Mouse (Mus musculus): ENCODE measurements around the gene Disp1.

The Disp1 gene

DNA sequence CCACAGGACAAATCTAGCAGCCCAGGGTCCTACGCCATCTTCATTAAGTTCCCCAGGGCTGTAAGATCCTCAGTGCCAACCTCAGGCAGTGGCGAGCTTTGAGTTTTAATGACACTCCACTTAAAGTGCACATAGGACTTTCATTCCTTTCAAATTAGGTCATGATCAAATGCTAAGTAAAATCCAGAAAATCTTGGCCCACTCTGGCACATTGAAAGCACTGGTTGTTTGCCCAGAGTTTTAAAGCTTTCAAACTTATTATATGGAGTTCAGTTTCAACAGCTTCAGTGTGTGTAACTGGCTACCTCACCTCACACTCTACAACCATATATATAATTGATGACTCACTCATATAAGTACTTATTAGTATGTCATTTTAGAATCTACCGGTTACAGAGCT, 87.9 kb downstream of the Disp1 start:
- no peak for DNase-seq (ENCODE audit: low spot score in 2 of 2)

DNA sequence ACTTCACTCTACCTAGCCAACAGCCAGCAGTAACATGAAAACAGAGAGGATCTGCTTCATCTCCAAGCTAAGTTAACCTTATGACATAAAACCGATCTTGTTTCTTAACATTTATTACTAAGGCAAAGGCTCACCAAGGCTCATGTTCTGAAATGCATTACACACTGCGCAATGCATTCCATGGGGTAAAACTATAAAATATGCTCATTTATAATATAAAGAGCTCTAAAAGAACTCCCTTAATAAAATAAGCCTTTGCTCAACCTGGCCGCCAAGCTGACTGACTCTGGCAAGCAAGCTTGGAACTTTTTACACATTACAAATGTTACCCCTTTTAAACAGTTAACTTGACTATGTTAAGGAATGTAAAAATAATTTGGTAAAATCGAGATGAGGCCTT, 94.1 kb downstream of the Disp1 start:
- no peak for DNase-seq (ENCODE audit: low spot score in 2 of 2)

GRCm38 (mm10) chr1:183123725-183124124, 97.6 kb downstream of the Disp1 start:
- no peak for DNase-seq (ENCODE audit: low spot score in 2 of 2)

DNA sequence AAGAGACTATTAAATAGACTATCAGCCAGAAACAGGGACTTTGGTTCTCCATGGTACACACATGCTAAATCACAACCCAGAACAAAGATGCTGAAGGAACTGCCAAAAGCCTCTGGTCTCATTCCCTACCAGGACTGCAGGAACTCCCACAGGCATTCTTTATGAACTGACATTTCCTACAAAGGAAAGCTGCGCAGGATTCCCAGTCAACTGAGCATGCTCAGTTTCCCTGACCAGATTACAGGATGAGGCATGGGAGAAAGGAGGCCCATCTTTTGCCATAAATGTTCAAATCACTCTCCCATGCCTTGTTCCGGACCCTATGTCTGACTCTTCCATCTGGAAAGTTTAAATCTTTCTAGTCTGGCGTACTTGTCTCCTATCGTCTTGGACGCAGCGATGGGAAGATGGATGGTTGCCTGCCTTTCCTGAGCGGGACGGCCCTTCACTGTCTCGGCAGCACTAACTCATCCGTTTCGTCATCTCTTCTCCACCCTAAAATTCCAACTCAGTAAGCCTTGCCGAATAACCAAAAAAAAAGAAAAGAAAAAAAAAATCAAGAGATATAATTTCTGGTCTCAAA, 100.9 kb downstream of the Disp1 start:
- no peak for DNase-seq (ENCODE audit: low spot score in 2 of 2)

GRCm38 (mm10) chr1:183117827-183118825, 103.2 kb downstream of the Disp1 start:
- no peak for DNase-seq (ENCODE audit: low spot score in 2 of 2)

GRCm38 (mm10) chr1:183116946-183117826, 104.1 kb downstream of the Disp1 start:
- DNase-seq (ENCODE audit: low spot score in 2 of 2) = no peak

DNA sequence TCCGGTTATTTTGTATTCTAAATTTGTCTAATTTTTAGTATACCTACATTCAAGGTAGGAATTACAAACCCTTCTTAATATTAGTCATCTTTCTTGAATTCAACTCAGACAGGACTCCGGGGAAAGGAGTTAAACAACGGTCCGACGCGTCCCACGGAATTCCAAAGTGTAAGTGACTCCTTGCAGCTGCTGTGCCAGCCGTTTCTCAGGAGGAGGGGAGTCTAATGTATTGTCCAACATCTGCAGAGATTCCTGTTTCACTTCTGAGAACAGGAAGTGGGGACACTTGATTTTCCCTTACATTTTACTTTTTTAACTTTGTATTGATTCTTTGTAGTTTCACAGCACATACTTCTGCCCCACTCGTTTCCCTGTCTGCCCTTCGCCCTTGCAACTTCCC, 104.9 kb downstream of the Disp1 start:
- no peak for DNase-seq (ENCODE audit: low spot score in 2 of 2)

DNA sequence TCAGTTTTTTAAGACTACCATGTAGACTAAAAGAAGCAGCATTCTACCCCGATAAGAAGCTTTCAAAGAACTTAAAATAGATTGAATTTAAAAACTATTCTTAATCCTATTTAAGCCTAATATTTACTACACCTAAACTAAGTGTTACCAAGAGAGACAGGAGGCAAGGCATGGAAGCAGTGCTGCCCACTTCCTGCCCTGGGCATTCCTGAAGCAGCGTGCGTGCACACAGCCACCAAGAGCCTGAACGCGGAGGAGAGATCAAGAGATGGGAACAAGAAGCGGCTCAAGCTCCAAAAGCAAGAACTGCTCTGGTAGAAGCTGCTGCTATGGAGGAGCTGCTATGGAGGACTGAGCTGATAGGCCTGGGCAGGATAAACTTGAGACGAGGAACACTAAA, 106.2 kb downstream of the Disp1 start:
- no peak for DNase-seq (ENCODE audit: low spot score in 2 of 2)

- DNase-seq (ENCODE audit: low spot score in 2 of 2) = no peak
Observed at GRCm38 (mm10) chr1:183114554-183114953, 106.8 kb downstream of the Disp1 start.

- no peak for DNase-seq (ENCODE audit: low spot score in 2 of 2)
Observed at GRCm38 (mm10) chr1:183113546-183113945, 107.8 kb downstream of the Disp1 start.

- DNase-seq (ENCODE audit: low spot score in 2 of 2) = no peak
Observed at GRCm38 (mm10) chr1:183107476-183107875, 113.8 kb downstream of the Disp1 start.

- no peak for DNase-seq (ENCODE audit: low spot score in 2 of 2)
Observed at GRCm38 (mm10) chr1:183104696-183105095, 116.6 kb downstream of the Disp1 start.

GRCm38 (mm10) chr1:183102775-183103174, 118.5 kb downstream of the Disp1 start:
- no peak for DNase-seq (ENCODE audit: low spot score in 2 of 2)

DNA sequence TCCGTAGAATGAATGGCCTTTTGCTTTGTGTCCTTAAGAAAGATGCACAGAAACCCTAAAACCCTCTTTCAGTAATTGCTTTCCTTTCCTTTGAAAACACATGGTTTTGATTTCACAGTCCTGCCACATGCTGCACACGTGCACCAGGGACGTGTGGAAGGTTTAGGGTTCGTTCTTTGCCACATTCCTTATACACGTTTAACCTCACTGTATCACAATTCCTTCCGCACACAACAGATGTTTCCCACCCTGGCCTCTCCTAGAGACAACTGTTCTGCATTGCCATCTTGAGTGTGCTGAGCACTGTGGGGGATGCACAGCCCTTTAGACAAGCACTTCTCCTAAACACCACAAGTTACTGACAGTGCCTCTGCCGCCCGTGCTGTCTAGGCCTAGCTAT, 119.2 kb downstream of the Disp1 start:
- DNase-seq (ENCODE audit: low spot score in 2 of 2) = no peak

DNA sequence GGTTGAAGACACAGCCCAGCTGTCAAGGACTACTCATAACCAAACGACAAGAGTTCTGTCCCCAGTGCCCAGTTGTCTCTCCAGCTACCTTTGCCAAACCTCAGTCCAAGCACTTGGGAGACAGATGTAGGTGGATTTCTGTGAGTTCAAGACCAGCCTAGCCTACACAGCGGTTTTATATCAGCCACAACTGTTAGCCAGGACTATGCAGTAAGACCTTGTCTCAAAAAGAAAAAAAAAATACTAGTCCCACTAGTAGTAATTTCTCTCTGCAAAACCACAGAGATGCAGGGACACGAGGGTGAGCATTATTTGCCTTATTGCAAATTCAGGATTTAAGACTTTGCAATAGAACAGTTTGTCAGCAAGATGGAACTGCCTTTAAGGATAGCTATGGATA, 120.0 kb downstream of the Disp1 start:
- no peak for DNase-seq (ENCODE audit: low spot score in 2 of 2)

GRCm38 (mm10) chr1:183100245-183100644, 121.1 kb downstream of the Disp1 start:
- DNase-seq (ENCODE audit: low spot score in 2 of 2) = no peak

GRCm38 (mm10) chr1:183099686-183100085, 121.6 kb downstream of the Disp1 start:
- DNase-seq (ENCODE audit: low spot score in 2 of 2) = no peak

DNA sequence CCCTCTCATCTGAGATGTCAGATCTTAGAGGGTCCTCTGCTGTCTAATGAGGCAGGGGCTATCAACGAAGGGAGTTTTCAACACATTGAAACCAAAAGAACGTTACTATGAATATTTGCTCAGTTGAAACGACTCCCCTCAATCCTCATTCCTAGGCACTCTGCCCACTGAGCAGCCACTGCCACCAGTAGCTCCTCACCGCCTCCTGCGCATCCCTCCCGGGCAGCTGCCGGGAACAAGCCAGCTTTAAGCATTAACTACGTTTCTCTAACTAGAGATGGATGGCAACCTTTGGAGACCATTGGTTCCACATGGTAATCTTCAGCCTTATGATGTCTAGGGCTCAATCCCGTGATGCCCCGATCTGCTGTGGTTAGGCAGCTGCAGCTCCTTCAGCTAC, 123.7 kb downstream of the Disp1 start:
- no peak for DNase-seq (ENCODE audit: low spot score in 2 of 2)

DNA sequence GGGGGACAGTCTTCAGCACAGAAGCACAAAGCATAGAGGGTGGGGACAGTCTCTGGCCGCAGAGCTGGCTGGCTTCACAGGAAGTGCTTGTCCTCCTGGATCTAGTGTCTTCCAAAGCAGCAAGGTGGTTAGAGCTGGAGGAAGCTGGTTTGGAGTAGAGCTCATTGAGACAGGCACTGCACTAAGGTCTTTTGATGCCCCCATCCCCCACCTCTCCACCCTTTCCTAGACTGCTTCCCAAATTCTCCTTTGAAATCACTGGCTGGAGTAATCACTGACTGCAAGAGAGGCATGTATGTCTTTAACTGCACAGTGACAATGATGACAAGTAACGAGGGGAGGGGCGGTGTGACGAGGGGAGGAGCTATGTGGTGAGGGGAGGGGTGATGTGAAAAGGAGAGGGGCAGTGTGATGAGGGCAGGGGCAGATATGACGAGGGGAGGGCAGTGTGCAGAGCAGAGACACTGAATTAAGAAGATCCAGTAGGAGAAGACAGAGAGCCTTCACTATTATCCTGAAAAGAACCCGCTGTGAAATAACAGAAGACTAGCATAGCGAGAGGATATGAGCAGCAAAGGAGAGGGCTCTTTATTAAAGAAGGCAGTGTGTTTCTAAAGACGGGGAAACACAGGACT, 125.8 kb downstream of the Disp1 start:
- no peak for DNase-seq (ENCODE audit: low spot score in 2 of 2)

DNA sequence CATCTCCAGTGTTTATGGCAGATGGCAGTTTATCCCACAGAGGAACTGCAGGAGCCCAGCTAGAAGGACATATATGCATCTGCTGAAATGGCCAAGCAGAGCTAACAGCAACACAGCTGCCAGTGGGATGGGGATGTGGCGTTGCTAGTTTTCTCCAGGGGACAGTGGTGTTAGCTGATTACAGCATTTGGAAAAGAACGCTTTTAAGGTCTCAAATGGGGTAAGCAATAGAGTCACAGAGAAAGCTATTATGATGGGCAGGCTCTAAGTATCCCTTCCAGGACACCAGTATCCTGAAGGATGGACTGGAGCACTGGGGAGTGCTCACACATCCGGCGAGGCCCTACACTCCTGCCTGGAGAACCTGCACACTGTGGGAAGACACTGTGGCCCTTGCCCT, 129.0 kb downstream of the Disp1 start:
- DNase-seq (ENCODE audit: low spot score in 2 of 2) = no peak

GRCm38 (mm10) chr1:183091203-183091602, 130.1 kb downstream of the Disp1 start:
- DNase-seq (ENCODE audit: low spot score in 2 of 2) = no peak

DNA sequence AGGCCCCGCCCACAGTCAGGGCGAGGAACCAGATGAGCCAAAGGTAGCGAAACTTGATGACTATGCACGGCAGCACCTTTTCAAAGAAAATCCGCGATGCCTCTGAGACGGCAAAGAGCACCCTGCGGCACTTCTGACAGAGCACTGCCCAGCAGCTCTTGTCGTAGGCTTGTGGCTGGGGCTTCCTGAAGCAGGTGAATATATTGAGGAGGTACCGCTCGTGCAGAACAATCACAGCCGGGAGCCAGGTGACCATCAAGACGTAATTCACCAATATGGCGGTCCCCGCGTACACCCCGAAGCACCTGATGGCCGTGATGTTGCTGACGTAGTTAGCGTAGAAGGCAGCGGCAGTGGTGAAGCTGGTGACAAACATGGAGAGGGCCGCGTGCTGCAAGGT, 132.7 kb downstream of the Disp1 start:
- DNase-seq (ENCODE audit: low spot score in 2 of 2) = no peak
